Mouse (Mus musculus) intestine, embryonic 15.5 days (tissue): ENCODE results near the gene Arid5b. TPM values are rescaled to one million over a fixed set of nuclear protein-coding genes. Genes with fewer than 3 reads are reported as not detected.
A peak's percentile ranks its signal among the peaks of the same experiment; 100 is the strongest.

Experiments
- ATAC-seq: fragments of 200-750 bp; cut with Nextera tagmentation; 2 replicates; pipeline ENCODE4 v1.8.0; 2017; ENCODE audit warnings: moderate TSS enrichment, moderate library complexity
- H3K27ac ChIP-seq: fragments of 300-500 bp; sonication (generic); 2 replicates; pipeline ENCODE4 v1.5.1; 2015; ENCODE audit warnings: mild to moderate bottlenecking, inconsistent platforms
- H3K27me3 ChIP-seq: fragments of 300-500 bp; sonication (generic); replicated peaks from 2 replicates; pipeline ENCODE4 v1.6.1; 2015; ENCODE audit warnings: inconsistent platforms
- H3K36me3 ChIP-seq: fragments of 300-500 bp; sonication (generic); 2 replicates; pipeline ENCODE4 v1.6.1; 2015; ENCODE audit warnings: inconsistent platforms
- H3K4me1 ChIP-seq: fragments of 300-500 bp; sonication (generic); replicated peaks from 2 replicates; pipeline ENCODE4 v1.6.1; 2015; ENCODE audit warnings: inconsistent platforms
- H3K4me2 ChIP-seq: fragments of 300-500 bp; sonication (generic); replicated peaks from 2 replicates; pipeline ENCODE4 v1.6.1; 2015; ENCODE audit warnings: mild to moderate bottlenecking, inconsistent platforms
- H3K4me3 ChIP-seq: fragments of 300-500 bp; sonication (generic); replicated peaks from 2 replicates; pipeline ENCODE4 v1.5.1; 2015; ENCODE audit warnings: inconsistent platforms
- H3K9ac ChIP-seq: fragments of 300-500 bp; sonication (generic); 2 replicates; pipeline ENCODE4 v1.6.1; 2015; ENCODE audit warnings: inconsistent platforms
- H3K9me3 ChIP-seq: fragments of 300-500 bp; sonication (generic); 2 replicates; pipeline ENCODE4 v1.6.1; 2016; ENCODE audit warnings: inconsistent platforms
- WGBS: fragments of 180-500 bp; shearing (Covaris S2); methylation state at CpG from one replicate; pipeline ENCODE4 v1.1.7; 2015; 5-methylcytosine and 5-hydroxymethylcytosine counted together
- polyA plus RNA-seq: library from polyadenylated mRNA; unstranded; fragments of >200 nt; fragmentation: Nextera tagmentation; extraction: Ambion mirVana; gene quantifications from 2 replicates; pipeline ENCODE4 v1.2.1, GENCODE M21; 2015

Gene Arid5b
- polyA plus RNA-seq, 1 experiment from 2014 or later: 29.0 TPM

- Histone ChIP-seq H3K27ac (no peak overlapping the region), H3K9ac (no peak overlapping the region), H3K4me3 (no peak overlapping the region), H3K27me3 (no peaks in the 10 kb centered on the region), H3K4me2 (no peak overlapping the region), H3K36me3 (no peaks in the 10 kb centered on the region), H3K4me1 (no peaks in the 10 kb centered on the region; the same call in 1 of the 2 replicates), H3K9me3 (no peaks in the 10 kb centered on the region)
- peak; percentile 37 for ATAC-seq
- 67% methylated on average over 9 of the region's 9 CpGs for WGBS
Measured at GRCm38 (mm10) chr10:68263296-68263968, 15.1 kb downstream of the Arid5b start.

- Histone ChIP-seq H3K27me3 (no peaks in the 10 kb centered on the region), H3K4me2 (no peak overlapping the region), H3K9ac (no peak overlapping the region), H3K9me3 (no peaks in the 10 kb centered on the region), H3K4me3 (no peak overlapping the region), H3K27ac (no peak overlapping the region), H3K4me1 (no peaks in the 10 kb centered on the region), H3K36me3 (0 out of 2 replicates have a peak, but pooled peaks cover 3% of the 10 kb centered on the region)
- WGBS: 51% methylated on average over 4 of the region's 4 CpGs
- ATAC-seq: no peak
Measured at GRCm38 (mm10) chr10:68259601-68260000, 18.9 kb downstream of the Arid5b start.

- ATAC-seq: no peak
- H3K4me3 ChIP-seq: no peak overlapping the region
- H3K27me3 ChIP-seq: no peaks in the 10 kb centered on the region
- no peak overlapping the region for H3K27ac ChIP-seq
- H3K4me1 ChIP-seq: 0 out of 2 replicates have a peak, but pooled peaks cover 3% of the 10 kb centered on the region
- 86% methylated on average over 10 of the region's 10 CpGs for WGBS
- no peak overlapping the region for H3K9ac ChIP-seq
- H3K36me3 ChIP-seq: 0 out of 2 replicates have a peak, but pooled peaks cover 3% of the 10 kb centered on the region
- no peak overlapping the region for H3K4me2 ChIP-seq
- no peaks in the 10 kb centered on the region for H3K9me3 ChIP-seq
Measured at GRCm38 (mm10) chr10:68257358-68258056, 21.0 kb downstream of the Arid5b start.

- Histone ChIP-seq H3K9me3 (no peaks in the 10 kb centered on the region), H3K4me2 (no peak overlapping the region), H3K27ac (no peak overlapping the region), H3K9ac (no peak overlapping the region), H3K27me3 (no peaks in the 10 kb centered on the region), H3K4me1 (0 out of 2 replicates have a peak, but pooled peaks cover 3% of the 10 kb centered on the region), H3K36me3 (0 out of 2 replicates have a peak, but pooled peaks cover 3% of the 10 kb centered on the region), H3K4me3 (no peak overlapping the region)
- peak; percentile 65; the same call in 1 of the 2 replicates for ATAC-seq
- 68% methylated on average over 3 of the region's 3 CpGs for WGBS
Measured at GRCm38 (mm10) chr10:68256134-68256533, 22.4 kb downstream of the Arid5b start.

GRCm38 (mm10) chr10:68253452-68254117, 25.0 kb downstream of the Arid5b start:
- H3K4me3 ChIP-seq: no peak overlapping the region
- no peak overlapping the region; the same call in 1 of the 2 replicates for H3K27ac ChIP-seq
- no peaks in the 10 kb centered on the region for H3K27me3 ChIP-seq
- no peaks in the 10 kb centered on the region for H3K9me3 ChIP-seq
- H3K36me3 ChIP-seq: 0 out of 2 replicates have a peak, but pooled peaks cover 3% of the 10 kb centered on the region
- H3K4me2 ChIP-seq: no peak overlapping the region
- H3K4me1 ChIP-seq: peaks cover 3% of the 10 kb centered on the region; the same call in 1 of the 2 replicates
- WGBS: 75% methylated on average over 7 of the region's 7 CpGs
- ATAC-seq: 0 out of 2 replicates have a peak, but pooled peaks have one; percentile 12
- no peak overlapping the region for H3K9ac ChIP-seq

- Histone ChIP-seq H3K27me3 (no peaks in the 10 kb centered on the region), H3K4me3 (no peak overlapping the region), H3K9me3 (no peaks in the 10 kb centered on the region), H3K27ac (no peak overlapping the region), H3K36me3 (0 out of 2 replicates have a peak, but pooled peaks cover 3% of the 10 kb centered on the region), H3K4me2 (no peak overlapping the region), H3K4me1 (peaks cover 4% of the 10 kb centered on the region; the same call in 1 of the 2 replicates), H3K9ac (no peak overlapping the region)
- 88% methylated on average over 4 of the region's 4 CpGs for WGBS
- ATAC-seq: no peak
Measured at GRCm38 (mm10) chr10:68252650-68253049, 25.9 kb downstream of the Arid5b start.

GRCm38 (mm10) chr10:68249355-68249782, 29.2 kb downstream of the Arid5b start:
- H3K4me1 ChIP-seq: peaks cover 9% of the 10 kb centered on the region; the same call in 1 of the 2 replicates
- peak; percentile 42 for ATAC-seq
- H3K4me3 ChIP-seq: no peak overlapping the region
- 0 out of 2 replicates have a peak overlapping the region, but pooled peaks have one; percentile 1 for H3K27ac ChIP-seq
- H3K27me3 ChIP-seq: no peaks in the 10 kb centered on the region
- H3K4me2 ChIP-seq: no peak overlapping the region
- WGBS: 60% methylated on average over 6 of the region's 6 CpGs
- no peak overlapping the region for H3K9ac ChIP-seq
- no peaks in the 10 kb centered on the region for H3K36me3 ChIP-seq
- H3K9me3 ChIP-seq: no peaks in the 10 kb centered on the region

GRCm38 (mm10) chr10:68248281-68249015, 30.1 kb downstream of the Arid5b start:
- WGBS: 35% methylated on average over 9 of the region's 9 CpGs
- peak; percentile 44; the same call in 1 of the 2 replicates for ATAC-seq

GRCm38 (mm10) chr10:68247490-68248280, 30.9 kb downstream of the Arid5b start:
- Histone ChIP-seq H3K9ac (no peak overlapping the region), H3K4me2 (no peak overlapping the region), H3K9me3 (no peaks in the 10 kb centered on the region), H3K4me3 (no peak overlapping the region), H3K36me3 (no peaks in the 10 kb centered on the region), H3K27ac (no peak overlapping the region), H3K4me1 (peaks cover 5% of the 10 kb centered on the region; the same call in 1 of the 2 replicates), H3K27me3 (no peaks in the 10 kb centered on the region)
- ATAC-seq: peak; percentile 60; the same call in 1 of the 2 replicates
- 62% methylated on average over 4 of the region's 4 CpGs for WGBS

More at GRCm38 (mm10) chr10:68248281-68249015, 30.1 kb downstream of the Arid5b start:
- Histone ChIP-seq H3K9me3 (no peaks in the 10 kb centered on the region), H3K4me2 (no peak overlapping the region), H3K27me3 (no peaks in the 10 kb centered on the region), H3K27ac (no peak overlapping the region; the same call in 1 of the 2 replicates), H3K4me3 (no peak overlapping the region), H3K4me1 (peaks cover 5% of the 10 kb centered on the region; the same call in 1 of the 2 replicates), H3K36me3 (no peaks in the 10 kb centered on the region), H3K9ac (no peak overlapping the region)

- H3K4me1 ChIP-seq: peaks cover 5% of the 10 kb centered on the region; the same call in 1 of the 2 replicates
- 0 out of 2 replicates have a peak overlapping the region, but pooled peaks have one; percentile 9 for H3K27ac ChIP-seq
- H3K4me3 ChIP-seq: no peak overlapping the region
- no peak overlapping the region for H3K4me2 ChIP-seq
- no peak for ATAC-seq
- no peaks in the 10 kb centered on the region for H3K9me3 ChIP-seq
- H3K27me3 ChIP-seq: no peaks in the 10 kb centered on the region
- 52% methylated on average over 7 of the region's 7 CpGs for WGBS
- 0 out of 2 replicates have a peak, but pooled peaks cover 4% of the 10 kb centered on the region for H3K36me3 ChIP-seq
- no peak overlapping the region for H3K9ac ChIP-seq
Measured at GRCm38 (mm10) chr10:68246603-68247247, 31.8 kb downstream of the Arid5b start.
